8 mouse cellular contexts compared by ENCODE assay signal in genomic region chr11:20830686-20831505, GRCm38 (mm10). TPM values are rescaled to one million over a fixed set of nuclear protein-coding genes. Genes with fewer than 3 reads are reported as not detected.
DNase-seq lines count a peak whose midpoint lies in the region; ATAC-seq and TF ChIP-seq lines count a peak whose summit lies in the region.

Lgalsl (minus strand) TSS chr11:20831056.

- WGBS in forebrain, embryonic 16.5 days, result under 1% methylated on average over 91 of the region's 102 CpGs
- under 1% methylated on average over 102 of the region's 102 CpGs for WGBS in large intestine, adult 2 months
- under 1% methylated on average over 57 of the region's 102 CpGs for WGBS in liver, postnatal 0 days (ENCODE audit: insufficient replicate concordance)
- under 1% methylated on average over 89 of the region's 102 CpGs for WGBS in neural tube, embryonic 14.5 days

- peak within 1 kb of the TSS; percentile 87 for H3K4me2 ChIP-seq in forebrain, embryonic 16.5 days (ENCODE audit: low read length)
- H3K4me2 ChIP-seq in liver, postnatal 0 days (ENCODE audit: low read depth, low read length), result peak within 1 kb of the TSS; percentile 85
- H3K4me2 ChIP-seq in neural tube, embryonic 14.5 days (ENCODE audit: low read depth, low read length), result peak within 1 kb of the TSS; percentile 61

- peak within 1 kb of the TSS; percentile 97 for H3K9ac ChIP-seq in forebrain, embryonic 16.5 days (replicated peaks; ENCODE audit: low read depth, low read length)
- H3K9ac ChIP-seq in liver, postnatal 0 days (replicated peaks), result peak within 1 kb of the TSS; percentile 90
- peak within 1 kb of the TSS; percentile 94 for H3K9ac ChIP-seq in neural tube, embryonic 14.5 days (replicated peaks; ENCODE audit: low read depth, low read length)

- peak; percentile 83 for ATAC-seq in forebrain, embryonic 16.5 days
- peak; percentile 89 for ATAC-seq in liver, postnatal 0 days
- peak; percentile 86 for ATAC-seq in neural tube, embryonic 14.5 days (ENCODE audit: low read depth)

- no peak for TF ChIP-seq CTCF in liver, postnatal 0 days (IDR thresholded peaks at IDR 0.05; ENCODE audit: low read depth)

- intact Hi-C loops in heart, postnatal 14 days (cut with DNase I), result loop anchor here (2.0 kb wide), 2 partner anchors 28 to 36 kb away; no protein-coding TSS in a partner anchor

- H3K27me3 ChIP-seq in forebrain, embryonic 16.5 days (replicated peaks; ENCODE audit: control insufficient read depth, insufficient read depth, low read length), result no peaks in the 10 kb centered on the region
- H3K27me3 ChIP-seq in liver, postnatal 0 days (ENCODE audit: insufficient read depth, low read length), result no peaks in the 10 kb centered on the region
- no peaks in the 10 kb centered on the region for H3K27me3 ChIP-seq in neural tube, embryonic 14.5 days (ENCODE audit: control insufficient read depth, insufficient read depth, low read length)

- H3K4me3 ChIP-seq in forebrain, embryonic 16.5 days (replicated peaks; ENCODE audit: low read length), result peak within 1 kb of the TSS; percentile 78
- H3K4me3 ChIP-seq in liver, postnatal 0 days (ENCODE audit: low read depth, low read length), result peak within 1 kb of the TSS; percentile 86
- peak within 1 kb of the TSS; percentile 91 for H3K4me3 ChIP-seq in neural tube, embryonic 14.5 days (ENCODE audit: low read depth, low read length)

- H3K4me1 ChIP-seq in forebrain, embryonic 16.5 days (replicated peaks; ENCODE audit: control insufficient read depth, insufficient read depth, low read length), result peaks cover 24% of the 10 kb centered on the region
- H3K4me1 ChIP-seq in liver, postnatal 0 days (ENCODE audit: insufficient read depth), result peaks cover 7% of the 10 kb centered on the region; the same call in 1 of the 2 replicates
- peaks cover 17% of the 10 kb centered on the region for H3K4me1 ChIP-seq in neural tube, embryonic 14.5 days (ENCODE audit: control insufficient read depth, insufficient read depth, low read length)

- H3K9me3 ChIP-seq in forebrain, embryonic 16.5 days (ENCODE audit: control insufficient read depth, low read length), result no peaks in the 10 kb centered on the region
- no peaks in the 10 kb centered on the region for H3K9me3 ChIP-seq in liver, postnatal 0 days (ENCODE audit: low read length)
- H3K9me3 ChIP-seq in neural tube, embryonic 14.5 days (ENCODE audit: control insufficient read depth, low read length), result no peaks in the 10 kb centered on the region

- H3K36me3 ChIP-seq in forebrain, embryonic 16.5 days (ENCODE audit: control insufficient read depth, insufficient read depth), result peaks cover 8% of the 10 kb centered on the region
- peaks cover 8% of the 10 kb centered on the region for H3K36me3 ChIP-seq in liver, postnatal 0 days (replicated peaks; ENCODE audit: insufficient read depth, low read length)
- peaks cover 11% of the 10 kb centered on the region for H3K36me3 ChIP-seq in neural tube, embryonic 14.5 days (ENCODE audit: control insufficient read depth, insufficient read depth, low read length)

- H3K27ac ChIP-seq in forebrain, embryonic 16.5 days (ENCODE audit: low read length), result peak within 1 kb of the TSS; percentile 88
- H3K27ac ChIP-seq in liver, postnatal 0 days (ENCODE audit: low read depth), result peak within 1 kb of the TSS; percentile 91
- peak within 1 kb of the TSS; percentile 91 for H3K27ac ChIP-seq in neural tube, embryonic 14.5 days (ENCODE audit: low read depth, low read length)

- peak; percentile 33 for DNase-seq in ES-CJ7 (ENCODE audit: low read depth, low spot score)
- DNase-seq in cerebellum, adult 18-20 months, result peak; percentile 85 to 91
- DNase-seq in heart, postnatal 14 days, result peak; percentile 78 to 83
- DNase-seq in large intestine, adult 2 months (ENCODE audit: low read depth, low spot score), result peak; percentile 52
- peak; percentile 75 for DNase-seq in liver, postnatal 0 days
- DNase-seq in testis, postnatal 10 days (ENCODE audit: low spot score), result peak; percentile 77

- no peak for TF ChIP-seq EP300 in liver, postnatal 0 days (IDR thresholded peaks at IDR 0.05; ENCODE audit: low read depth)

RNA-seq across cellular contexts. Expression of gene Lgalsl, which starts in this region (rescaled TPM):
- 95.8 and 96.3 TPM in 2 replicates for polyA plus RNA-seq in forebrain, embryonic 16.5 days (2015; fragmentation: Nextera tagmentation; extraction: Ambion mirVana)
- total RNA-seq in heart, postnatal 14 days (2021), result 10 to 100 TPM; 35.5 to 42.6 TPM
- polyA plus RNA-seq in large intestine, adult 2 months (2012; rRNA removed), result 7.6 and 11.8 TPM in 2 replicates
- polyA plus RNA-seq in liver, postnatal 0 days (2015; fragmentation: Nextera tagmentation; extraction: Ambion mirVana), result 14.9 and 15.3 TPM in 2 replicates
- 66.1 and 70.4 TPM in 2 replicates for polyA plus RNA-seq in neural tube, embryonic 14.5 days (2014; fragmentation: Nextera tagmentation; extraction: Ambion mirVana)

Comparison
In these comparisons a context has a peak if more than half of its experiments do, and no peak if none do; other contexts are left out.
1. Peak in every context shown above with its lines: DNase-seq, ATAC-seq, H3K4me3 ChIP-seq and H3K27ac ChIP-seq.
2. DNase-seq: peak in every context shown above with its lines; median percentile 88 in cerebellum, adult 18-20 months; 80 in heart, postnatal 14 days; 77 in testis, postnatal 10 days; 75 in liver, postnatal 0 days; 52 in large intestine, adult 2 months; 33 in ES-CJ7.